Comparison of ENCODE assay signal across 17 mouse cellular contexts in the genomic region with DNA sequence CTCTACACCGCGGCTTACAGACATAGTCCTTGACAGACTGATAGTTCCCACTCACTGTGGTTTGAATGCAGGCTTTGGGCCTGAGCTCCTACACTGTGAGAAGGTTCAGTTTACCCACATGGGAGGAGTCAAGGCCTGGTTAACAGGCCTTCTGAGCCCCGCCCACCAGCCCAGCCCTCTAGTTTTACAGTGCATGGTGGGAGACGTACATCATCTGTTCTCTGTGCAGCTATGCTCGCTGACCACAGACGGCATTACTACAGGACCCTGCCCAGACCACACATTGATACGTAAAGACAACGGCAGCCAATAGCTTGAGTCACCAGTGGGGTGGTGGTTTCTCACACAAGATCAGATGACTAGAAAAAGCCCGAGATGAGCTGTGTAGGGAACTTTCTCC.
A peak's percentile ranks its signal among the peaks of the same experiment; 100 is the strongest.
DNase-seq lines count a peak whose midpoint lies in the region; ATAC-seq lines count a peak whose summit lies in the region.
"Had no signal": no experiment of that assay in that cellular context is flagged by ENCODE, and none has a peak within 500 bp of the region (broad histone marks: within the 10 kb centered on the region; RNA-seq: fewer than 3 reads in every experiment).

No protein-coding gene starts in this region.

- 0 out of 2 replicates have a peak, but pooled peaks cover 7% of the 10 kb centered on the region for H3K4me1 ChIP-seq in kidney, embryonic 15.5 days
- no peaks in the 10 kb centered on the region for H3K4me1 ChIP-seq in embryonic facial prominence, embryonic 11.5 days (ENCODE audit: control insufficient read depth, insufficient read depth, low read length)
- no peaks in the 10 kb centered on the region for H3K4me1 ChIP-seq in midbrain, embryonic 13.5 days (replicated peaks)
- H3K4me1 ChIP-seq: forebrain, embryonic 15.5 days had no signal

- 42% methylated on average over 9 of the region's 9 CpGs for WGBS in kidney, embryonic 15.5 days
- whole genome bisulfite sequencing in embryonic facial prominence, embryonic 11.5 days, result 74% methylated on average over 9 of the region's 9 CpGs
- WGBS in midbrain, embryonic 13.5 days, result 87% methylated on average over 9 of the region's 9 CpGs

- H3K4me3 ChIP-seq in kidney, embryonic 15.5 days (replicated peaks), result no peak overlapping the region
- no peak overlapping the region for H3K4me3 ChIP-seq in embryonic facial prominence, embryonic 11.5 days (ENCODE audit: low read depth, low read length)
- no peak overlapping the region for H3K4me3 ChIP-seq in midbrain, embryonic 13.5 days (replicated peaks)
- H3K4me3 ChIP-seq: forebrain, embryonic 15.5 days had no signal

- no peak overlapping the region for H3K9ac ChIP-seq in kidney, embryonic 15.5 days
- H3K9ac ChIP-seq in embryonic facial prominence, embryonic 11.5 days (replicated peaks; ENCODE audit: low read length), result no peak overlapping the region
- no peak overlapping the region for H3K9ac ChIP-seq in midbrain, embryonic 13.5 days (replicated peaks)
- H3K9ac ChIP-seq: forebrain, embryonic 15.5 days had no signal

- H3K4me2 ChIP-seq in kidney, embryonic 15.5 days, result no peak overlapping the region
- H3K4me2 ChIP-seq in embryonic facial prominence, embryonic 11.5 days (ENCODE audit: low read depth, low read length), result no peak overlapping the region
- no peak overlapping the region for H3K4me2 ChIP-seq in midbrain, embryonic 13.5 days (replicated peaks)
- H3K4me2 ChIP-seq: forebrain, embryonic 15.5 days; liver, embryonic 11.5 days had no signal

- no peak for DNase-seq in kidney, postnatal 14 days
- DNase-seq in lung, postnatal 10 days, result peak; percentile 12
- DNase-seq in lung, postnatal 25 days (ENCODE audit: low spot score), result no peak
- peak; percentile 6 for DNase-seq in embryonic facial prominence, embryonic 11.5 days (ENCODE audit: low spot score)
- DNase-seq in adrenal gland, adult 2 months, result no peak
- DNase-seq: cerebellum, postnatal 10 days; heart, adult 18-20 months; heart, postnatal 10 days; kidney, adult 11 months; thymus, postnatal 4 days had no signal

- H3K27me3 ChIP-seq in kidney, embryonic 15.5 days, result no peaks in the 10 kb centered on the region
- no peaks in the 10 kb centered on the region for H3K27me3 ChIP-seq in embryonic facial prominence, embryonic 11.5 days (ENCODE audit: control insufficient read depth, insufficient read depth, low read length)
- H3K27me3 ChIP-seq in midbrain, embryonic 13.5 days, result no peaks in the 10 kb centered on the region
- H3K27me3 ChIP-seq: forebrain, embryonic 15.5 days had no signal

- ATAC-seq in kidney, embryonic 15.5 days (replicated peaks; ENCODE audit: low FRiP score), result peak; percentile 56; the same call in 1 of the 2 replicates
- ATAC-seq in embryonic facial prominence, embryonic 11.5 days (replicated peaks; ENCODE audit: insufficient number of reproducible peaks, low FRiP score, low TSS enrichment, low read depth), result no peak
- no peak for ATAC-seq in midbrain, embryonic 13.5 days
- ATAC-seq: forebrain, embryonic 15.5 days; hindbrain, embryonic 16.5 days; midbrain, embryonic 16.5 days had no signal

- H3K9me3 ChIP-seq in kidney, embryonic 15.5 days (replicated peaks), result no peaks in the 10 kb centered on the region
- H3K9me3 ChIP-seq in embryonic facial prominence, embryonic 11.5 days (replicated peaks; ENCODE audit: control insufficient read depth, low read length), result no peaks in the 10 kb centered on the region
- no peaks in the 10 kb centered on the region for H3K9me3 ChIP-seq in midbrain, embryonic 13.5 days
- H3K9me3 ChIP-seq: forebrain, embryonic 15.5 days had no signal

- no peak overlapping the region for H3K27ac ChIP-seq in kidney, embryonic 15.5 days
- no peak overlapping the region for H3K27ac ChIP-seq in embryonic facial prominence, embryonic 11.5 days (replicated peaks; ENCODE audit: low read depth, low read length)
- no peak overlapping the region for H3K27ac ChIP-seq in midbrain, embryonic 13.5 days
- H3K27ac ChIP-seq: forebrain, embryonic 15.5 days; macrophage had no signal

- no peaks in the 10 kb centered on the region for H3K36me3 ChIP-seq in kidney, embryonic 15.5 days
- H3K36me3 ChIP-seq in embryonic facial prominence, embryonic 11.5 days (replicated peaks; ENCODE audit: control insufficient read depth, insufficient read depth, low read depth, low read length), result no peaks in the 10 kb centered on the region
- H3K36me3 ChIP-seq in midbrain, embryonic 13.5 days, result no peaks in the 10 kb centered on the region
- H3K36me3 ChIP-seq: forebrain, embryonic 15.5 days had no signal

Comparison
In these comparisons a context has a peak if more than half of its experiments do, and no peak if none do; other contexts are left out.
1. DNase-seq: peak in lung, postnatal 10 days (single experiment) and embryonic facial prominence, embryonic 11.5 days (single experiment); none in kidney, postnatal 14 days (single experiment), lung, postnatal 25 days (single experiment) and adrenal gland, adult 2 months (single experiment).